Mouse (Mus musculus) activated CD4-positive, CD25-positive, alpha-beta regulatory T cell, adult 9 weeks (primary cell): Measurements from ENCODE around the gene Cds2. TPM values are rescaled to one million over a fixed set of nuclear protein-coding genes. Genes with fewer than 3 reads are reported as not detected.

ENCODE experiments used
- polyA plus RNA-seq: library from polyadenylated mRNA; unstranded; fragments of 100-300 nt; shearing (Covaris generic); gene quantifications from one replicate; pipeline ENCODE4 v1.2.1, GENCODE M21; 2017

Gene Cds2
- polyA plus RNA-seq, result 29.6 TPM

GRCm38 (mm10) chr2:132262879-132263398 is at the start of gene Cds2:
TSS of gene Cds2 (plus strand) at chr2:132263148.

GRCm38 (mm10) chr2:132247539-132248313 is 15.2 kb upstream of the Cds2 start, which contains the start of gene Tmem230:
TSS of gene Tmem230 (minus strand) at chr2:132247807.

GRCm38 (mm10) chr2:132252542-132253528 is 10.1 kb upstream of the Cds2 start, which contains the start of gene Pcna:
TSS of gene Pcna (minus strand) at chr2:132253314.

Other genes starting within 250 kb of the Cds2 start
- 97.5 TPM for gene Rassf2, start 232.9 kb upstream of the Cds2 start, polyA plus RNA-seq
- gene Slc23a2, start 118.0 kb upstream of the Cds2 start, polyA plus RNA-seq, result 34.7 TPM
- 61.5 TPM for gene Tmem230, start 15.3 kb upstream of the Cds2 start, polyA plus RNA-seq
- gene Pcna, start 9.8 kb upstream of the Cds2 start, polyA plus RNA-seq, result 175 TPM
- gene Prokr2, start 122.3 kb downstream of the Cds2 start, polyA plus RNA-seq, result not detected